Mouse (Mus musculus) hematopoietic stem cell, adult 5-6 weeks (primary cell): ENCODE results near the gene Cenpj. TPM values are rescaled to one million over a fixed set of nuclear protein-coding genes. Genes with fewer than 3 reads are reported as not detected.
A peak's percentile ranks its signal among the peaks of the same experiment; 100 is the strongest.

ENCODE experiments used
- ATAC-seq, 2 experiments: fragments of 125-278 bp in 1 of 2; replicated peaks in 1 of 2; 2 replicates each; pipeline ENCODE4 v1.8.0; 2016 to 2017; ENCODE audit warnings: inconsistent platforms in 2 of 2, mild to moderate bottlenecking in 2 of 2, moderate number of reproducible peaks in 2 of 2, low read depth in 1 of 2, moderate TSS enrichment in 1 of 2; ENCODE audit not compliant: low FRiP score in 2 of 2, poor library complexity in 2 of 2, severe bottlenecking in 2 of 2, insufficient read depth in 1 of 2, low TSS enrichment in 1 of 2
- total RNA-seq: library from RNA; stranded (forward); fragments of 172-1452, 232-1000 nt; gene quantifications from 2 replicates; pipeline ENCODE4 v1.2.3, GENCODE M21; 2017

The Cenpj gene
- total RNA-seq, 1 experiment from 2014 or later: 30.7 TPM

- ATAC-seq: no peak
Measured at GRCm38 (mm10) chr14:56559134-56559533, 16.1 kb downstream of the Cenpj start.

GRCm38 (mm10) chr14:56554716-56555115 lies 20.5 kb downstream of the Cenpj start:
- ATAC-seq: no peak; a peak in 1 of 4 replicates

GRCm38 (mm10) chr14:56553331-56553730 lies 21.9 kb downstream of the Cenpj start:
- ATAC-seq: no peak

GRCm38 (mm10) chr14:56552924-56553323 lies 22.3 kb downstream of the Cenpj start:
- ATAC-seq: 0 out of 4 replicates have a peak, but pooled peaks of 1 of the 2 experiments have one; percentile 42

- ATAC-seq: no peak
Measured at GRCm38 (mm10) chr14:56550960-56551359, 24.3 kb downstream of the Cenpj start.

GRCm38 (mm10) chr14:56545491-56545890 lies 29.7 kb downstream of the Cenpj start:
- no peak; a peak in 1 of 4 replicates for ATAC-seq

GRCm38 (mm10) chr14:56544946-56545345 lies 30.3 kb downstream of the Cenpj start:
- ATAC-seq: no peak

- ATAC-seq: no peak
Measured at GRCm38 (mm10) chr14:56530788-56531187, 44.4 kb downstream of the Cenpj start.

- 0 out of 4 replicates have a peak, but pooled peaks of 1 of the 2 experiments have one; percentile 32 for ATAC-seq
Measured at GRCm38 (mm10) chr14:56514775-56515174, 60.5 kb downstream of the Cenpj start.

GRCm38 (mm10) chr14:56512084-56512483 lies 63.1 kb downstream of the Cenpj start:
- peak in 1 of 2 experiments; percentile 32; a peak in 1 of 4 replicates for ATAC-seq

- no peak for ATAC-seq
Measured at GRCm38 (mm10) chr14:56506743-56507142, 68.5 kb downstream of the Cenpj start.

- no peak for ATAC-seq
Measured at GRCm38 (mm10) chr14:56502407-56502806, 72.8 kb downstream of the Cenpj start.

- no peak for ATAC-seq
Measured at GRCm38 (mm10) chr14:56489806-56490205, 85.4 kb downstream of the Cenpj start.

Other genes with a start within 250 kb of the Cenpj start
- gene Atp12a, start 210.4 kb downstream of the Cenpj start, total RNA-seq: not detected in 2 replicates
- gene Rnf17, start 172.8 kb downstream of the Cenpj start, total RNA-seq: 3.7 and 5.3 TPM in 2 replicates
- 10.6 and 24.4 TPM in 2 replicates for gene Parp4, start 194 bp upstream of the Cenpj start, total RNA-seq
- gene Mphosph8, start 92.8 kb upstream of the Cenpj start, total RNA-seq: 34.6 and 47.8 TPM in 2 replicates
- 143 TPM in 2 replicates for gene Pspc1, start 202.9 kb upstream of the Cenpj start, total RNA-seq
- 33.0 and 35.3 TPM in 2 replicates for gene Zmym5, start 236.3 kb upstream of the Cenpj start, total RNA-seq